Mouse (Mus musculus) lung, adult 2 months (tissue): Measurements from ENCODE around the gene Rabggtb.

Experiments
- CTCF ChIP-seq: fragments of 200-500 bp; IDR thresholded peaks from 2 replicates; pipeline ENCODE4 v1.5.1; 2011; ENCODE audit warnings: mild to moderate bottlenecking, low read length, control low read depth; ENCODE audit not compliant: insufficient read depth
- POLR2A ChIP-seq: fragments of 200-500 bp; IDR thresholded peaks from 2 replicates; pipeline ENCODE4 v1.6.1; 2011; ENCODE audit warnings: low read depth, mild to moderate bottlenecking, control low read depth, low read length, borderline replicate concordance; ENCODE audit errors: extremely low read depth

DNA sequence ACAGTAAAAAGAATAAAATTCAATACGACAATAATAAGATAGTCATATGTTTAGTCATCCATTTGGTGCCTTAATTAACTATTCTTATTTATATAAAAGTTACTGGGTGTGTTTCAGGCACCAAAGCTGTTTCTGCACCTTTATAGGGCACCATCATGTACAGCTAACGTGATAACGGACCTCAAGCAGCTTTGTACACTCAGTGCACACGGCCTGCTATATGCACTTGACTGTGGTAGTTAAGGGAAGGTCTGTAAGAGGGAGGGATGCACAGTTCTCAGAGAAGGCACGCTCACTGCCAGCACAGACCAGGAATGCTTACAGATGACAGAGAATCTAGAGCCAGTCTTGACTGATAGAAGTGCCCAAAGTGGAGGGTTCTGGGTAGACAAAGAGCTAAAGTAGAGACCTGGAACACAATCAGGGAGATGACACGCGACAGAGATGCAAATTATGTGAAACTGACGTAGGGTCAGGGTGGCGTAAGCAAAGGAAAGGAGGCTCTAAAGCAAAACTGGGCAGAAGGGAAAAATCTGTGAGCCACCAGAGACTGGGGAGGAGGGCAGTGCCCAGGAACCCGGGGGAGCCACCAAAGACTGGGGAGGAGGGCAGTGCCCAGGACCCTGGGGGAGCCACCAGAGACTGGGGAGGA is 54.3 kb downstream of the Rabggtb start:
- TF ChIP-seq POLR2A (no peak), CTCF (no peak)
